Mouse (Mus musculus) heart, embryonic 16.5 days (tissue): ENCODE results near the gene Cachd1. TPM values are rescaled to one million over a fixed set of nuclear protein-coding genes. Genes with fewer than 3 reads are reported as not detected.

Experiments used
- ATAC-seq: fragments of 200-750 bp; cut with Nextera tagmentation; replicated peaks from 2 replicates; pipeline ENCODE4 v1.8.0; 2017; ENCODE audit warnings: moderate number of reproducible peaks; ENCODE audit not compliant: insufficient read depth, low FRiP score; ENCODE audit errors: extremely low read depth
- H3K27ac ChIP-seq: fragments of 300-500 bp; sonication (generic); 2 replicates; pipeline ENCODE4 v1.5.1; 2014; ENCODE audit warnings: mild to moderate bottlenecking, low read length, control low read depth, moderate library complexity
- H3K27me3 ChIP-seq: fragments of 300-500 bp; sonication (generic); 2 replicates; pipeline ENCODE4 v1.6.1; 2014; ENCODE audit warnings: low read length, mixed read lengths; ENCODE audit not compliant: control insufficient read depth, insufficient read depth
- H3K36me3 ChIP-seq: fragments of 300-500 bp; sonication (generic); 2 replicates; pipeline ENCODE4 v1.6.1; 2014; ENCODE audit not compliant: control insufficient read depth, insufficient read depth
- H3K4me1 ChIP-seq: fragments of 300-500 bp; sonication (generic); 2 replicates; pipeline ENCODE4 v1.6.1; 2014; ENCODE audit warnings: low read length, mixed read lengths; ENCODE audit not compliant: control insufficient read depth, insufficient read depth
- H3K4me2 ChIP-seq: fragments of 300-500 bp; sonication (generic); 2 replicates; pipeline ENCODE4 v1.6.1; 2014; ENCODE audit warnings: low read depth, mild to moderate bottlenecking, control low read depth, low read length
- H3K4me3 ChIP-seq: fragments of 300-500 bp; sonication (generic); 2 replicates; pipeline ENCODE4 v1.5.1; 2014; ENCODE audit warnings: mild to moderate bottlenecking, control low read depth, low read length
- H3K9ac ChIP-seq: fragments of 300-500 bp; sonication (generic); 2 replicates; pipeline ENCODE4 v1.6.1; 2014; ENCODE audit warnings: low read length, control low read depth
- H3K9me3 ChIP-seq: fragments of 300-500 bp; sonication (generic); replicated peaks from 2 replicates; pipeline ENCODE4 v1.6.1; 2016; ENCODE audit warnings: low read length; ENCODE audit not compliant: control insufficient read depth
- WGBS: fragments of 180-500 bp; shearing (Covaris S2); extraction: QIAGEN DNeasy Blood & Tissue Kit; methylation state at CpG from one replicate; pipeline ENCODE4 v1.1.7; 2014; 5-methylcytosine and 5-hydroxymethylcytosine counted together
- polyA plus RNA-seq: library from polyadenylated mRNA; unstranded; fragments of >200 nt; fragmentation: Nextera tagmentation; extraction: Ambion mirVana; gene quantifications from 2 replicates; pipeline ENCODE4 v1.2.1, GENCODE M21; 2015

Cachd1 gene
- polyA plus RNA-seq, 1 experiment from 2014 or later: 4.6 TPM

DNA sequence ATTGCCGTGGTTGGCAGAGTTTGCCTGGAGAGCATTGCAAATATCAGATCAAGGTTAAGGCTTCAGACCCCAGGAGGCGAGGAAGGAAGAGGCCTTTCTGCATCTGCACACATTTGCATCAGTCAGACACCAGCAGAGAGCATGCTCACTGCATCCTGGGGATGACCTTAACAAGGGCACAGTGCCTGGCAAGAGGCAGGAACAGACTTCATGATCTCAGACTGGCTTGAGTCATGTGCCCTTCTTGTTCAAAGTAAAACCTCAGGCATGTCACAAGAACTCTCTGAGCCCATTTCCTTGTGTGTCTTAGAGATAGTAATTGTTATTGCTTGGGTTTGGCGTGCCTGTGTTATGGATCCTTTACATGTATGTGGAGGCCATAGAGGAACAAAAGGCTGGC lies 167.8 kb downstream of the Cachd1 start:
- H3K9ac ChIP-seq: no peak overlapping the region
- H3K27ac ChIP-seq: no peak overlapping the region
- no peak overlapping the region for H3K4me2 ChIP-seq
- H3K9me3 ChIP-seq: no peaks in the 10 kb centered on the region
- H3K36me3 ChIP-seq: 0 out of 2 replicates have a peak, but pooled peaks cover 2% of the 10 kb centered on the region
- no peak overlapping the region for H3K4me3 ChIP-seq
- peaks cover 5% of the 10 kb centered on the region; the same call in 1 of the 2 replicates for H3K4me1 ChIP-seq
- ATAC-seq: no peak
- no peaks in the 10 kb centered on the region for H3K27me3 ChIP-seq
- 61% methylated on average over 3 of the region's 3 CpGs for WGBS

DNA sequence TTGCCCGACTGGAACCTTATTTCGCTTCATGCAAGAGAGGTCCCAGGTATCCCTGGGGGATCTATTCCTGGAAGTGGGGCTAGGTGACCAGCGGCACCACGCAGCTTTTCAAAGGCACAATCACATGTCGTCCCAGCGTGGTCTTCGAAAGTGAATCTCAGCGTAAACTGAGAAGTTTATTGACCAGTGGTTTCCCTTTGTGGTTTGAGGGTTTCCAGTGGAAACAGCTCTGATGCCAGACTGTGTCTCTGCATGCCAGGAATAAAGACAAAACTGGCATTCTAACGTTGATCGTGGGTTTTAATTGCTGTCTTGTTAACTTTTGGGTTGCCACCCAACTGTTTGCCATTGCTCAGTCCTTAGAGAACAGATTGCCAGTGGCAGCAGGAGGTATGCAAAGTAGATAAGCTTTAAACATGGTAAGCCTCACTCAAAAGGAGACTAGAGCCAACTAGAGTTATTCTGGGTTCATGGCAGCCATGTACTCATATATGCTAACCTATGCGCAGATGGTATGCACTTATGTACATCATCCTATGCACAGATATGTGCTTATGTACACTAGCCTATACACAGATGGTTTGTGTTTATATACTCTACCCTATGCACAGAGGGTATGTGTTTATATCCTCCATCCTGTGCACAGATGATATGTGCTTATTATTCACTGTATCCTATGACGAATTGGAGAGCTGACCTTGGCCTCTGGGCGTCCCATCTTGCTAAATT lies 168.9 kb downstream of the Cachd1 start:
- Histone ChIP-seq H3K27ac (no peak overlapping the region), H3K4me3 (no peak overlapping the region), H3K4me1 (peaks cover 5% of the 10 kb centered on the region; the same call in 1 of the 2 replicates), H3K9me3 (no peaks in the 10 kb centered on the region), H3K4me2 (no peak overlapping the region), H3K36me3 (0 out of 2 replicates have a peak, but pooled peaks cover 2% of the 10 kb centered on the region), H3K9ac (no peak overlapping the region), H3K27me3 (no peaks in the 10 kb centered on the region)
- no peak for ATAC-seq
- 81% methylated on average over 13 of the region's 13 CpGs for WGBS

DNA sequence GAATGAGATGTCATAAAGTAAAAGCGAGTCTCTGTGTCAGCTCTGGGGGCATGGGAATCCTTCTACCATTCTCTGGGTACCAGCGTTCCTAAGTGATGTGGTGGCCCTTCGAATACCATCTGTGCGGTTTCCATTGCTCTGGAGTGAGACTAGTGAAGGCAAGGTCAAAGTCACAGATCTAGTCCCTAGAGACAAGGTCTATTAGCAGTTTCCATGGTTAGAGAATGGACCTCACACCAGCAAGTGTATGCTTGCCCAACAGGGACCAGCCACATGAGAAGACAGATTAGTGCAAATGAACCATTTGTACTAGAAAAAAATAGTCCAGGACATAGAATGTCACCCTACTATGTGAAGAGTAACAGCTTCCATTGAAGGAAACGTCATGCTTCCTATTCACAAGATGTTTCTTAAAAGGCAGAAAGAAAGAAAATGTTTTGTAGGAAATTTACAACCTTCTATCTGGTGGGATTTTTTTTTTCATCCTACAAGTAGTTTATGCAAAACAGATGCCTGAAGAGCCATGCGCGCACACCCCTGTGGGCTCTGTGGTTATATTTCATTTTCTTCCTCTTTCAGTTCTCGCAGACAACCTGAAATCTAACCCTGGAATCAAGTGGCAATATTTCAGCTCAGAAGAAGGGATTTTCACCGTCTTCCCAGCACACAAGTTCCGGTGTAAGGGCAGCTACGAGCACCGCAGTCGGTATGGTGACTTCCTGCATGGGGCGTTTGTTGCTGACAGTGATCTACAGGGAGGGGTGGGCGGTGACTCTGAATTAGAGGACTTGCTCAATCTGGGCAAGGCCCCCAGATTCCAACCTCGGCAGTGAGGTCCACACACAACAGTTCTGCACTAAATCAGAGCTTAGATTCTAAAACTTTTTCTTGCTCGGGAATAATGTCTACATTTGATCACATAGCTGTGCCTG lies 172.3 kb downstream of the Cachd1 start:
- no peak overlapping the region for H3K9ac ChIP-seq
- no peaks in the 10 kb centered on the region for H3K27me3 ChIP-seq
- 83% methylated on average over 17 of the region's 17 CpGs for WGBS
- H3K36me3 ChIP-seq: 0 out of 2 replicates have a peak, but pooled peaks cover 2% of the 10 kb centered on the region
- no peaks in the 10 kb centered on the region for H3K9me3 ChIP-seq
- no peak overlapping the region for H3K4me3 ChIP-seq
- peaks cover 5% of the 10 kb centered on the region; the same call in 1 of the 2 replicates for H3K4me1 ChIP-seq
- no peak for ATAC-seq
- H3K4me2 ChIP-seq: no peak overlapping the region
- H3K27ac ChIP-seq: no peak overlapping the region

DNA sequence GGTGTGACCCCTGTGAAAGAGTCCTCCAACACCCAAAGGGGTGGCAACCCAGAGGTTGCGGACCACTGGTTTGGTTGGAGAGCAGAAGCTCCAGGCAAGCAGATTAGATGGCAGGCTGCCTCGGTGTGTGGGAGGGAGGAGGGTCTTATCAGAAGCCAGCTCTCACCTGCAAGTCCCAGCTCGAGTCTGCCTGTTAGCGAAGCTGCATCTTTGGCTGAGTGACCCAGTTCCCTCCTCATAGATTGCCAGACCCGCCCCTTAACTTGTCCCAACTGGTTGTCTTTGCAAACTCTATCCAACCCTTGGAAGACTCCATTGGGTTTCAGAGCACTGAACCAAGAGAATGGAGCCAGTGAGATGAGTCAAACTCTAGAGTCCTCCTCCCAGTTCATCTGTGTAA lies 173.8 kb downstream of the Cachd1 start:
- Histone ChIP-seq H3K27ac (no peak overlapping the region), H3K27me3 (no peaks in the 10 kb centered on the region), H3K4me2 (no peak overlapping the region), H3K9ac (no peak overlapping the region), H3K4me1 (0 out of 2 replicates have a peak, but pooled peaks cover under 1% of the 10 kb centered on the region), H3K4me3 (no peak overlapping the region), H3K36me3 (0 out of 2 replicates have a peak, but pooled peaks cover 2% of the 10 kb centered on the region), H3K9me3 (no peaks in the 10 kb centered on the region)
- ATAC-seq: peak; percentile 32; the same call in 1 of the 2 replicates
- 68% methylated on average over 5 of the region's 5 CpGs for WGBS

DNA sequence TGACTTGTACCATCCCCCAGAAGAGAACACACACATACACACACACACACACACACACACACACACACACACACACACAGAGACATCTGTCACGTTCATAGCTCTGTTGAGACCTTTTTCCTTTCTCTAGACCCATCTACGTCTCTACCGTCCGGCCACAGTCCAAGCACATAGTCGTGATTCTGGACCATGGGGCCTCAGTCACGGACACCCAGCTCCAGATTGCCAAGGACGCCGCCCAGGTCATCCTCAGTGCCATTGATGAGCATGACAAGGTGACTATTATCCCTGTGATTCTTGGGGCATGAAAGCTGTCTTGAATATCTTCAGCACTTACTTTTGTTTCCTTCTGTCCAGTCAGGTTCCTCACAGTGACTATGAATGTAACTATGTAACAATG lies 175.4 kb downstream of the Cachd1 start:
- no peak overlapping the region for H3K4me3 ChIP-seq
- H3K4me1 ChIP-seq: no peaks in the 10 kb centered on the region
- H3K27me3 ChIP-seq: no peaks in the 10 kb centered on the region
- no peaks in the 10 kb centered on the region for H3K9me3 ChIP-seq
- H3K4me2 ChIP-seq: no peak overlapping the region
- 0 out of 2 replicates have a peak, but pooled peaks cover 2% of the 10 kb centered on the region for H3K36me3 ChIP-seq
- no peak overlapping the region for H3K9ac ChIP-seq
- 88% methylated on average over 8 of the region's 8 CpGs for WGBS
- ATAC-seq: no peak
- no peak overlapping the region for H3K27ac ChIP-seq

DNA sequence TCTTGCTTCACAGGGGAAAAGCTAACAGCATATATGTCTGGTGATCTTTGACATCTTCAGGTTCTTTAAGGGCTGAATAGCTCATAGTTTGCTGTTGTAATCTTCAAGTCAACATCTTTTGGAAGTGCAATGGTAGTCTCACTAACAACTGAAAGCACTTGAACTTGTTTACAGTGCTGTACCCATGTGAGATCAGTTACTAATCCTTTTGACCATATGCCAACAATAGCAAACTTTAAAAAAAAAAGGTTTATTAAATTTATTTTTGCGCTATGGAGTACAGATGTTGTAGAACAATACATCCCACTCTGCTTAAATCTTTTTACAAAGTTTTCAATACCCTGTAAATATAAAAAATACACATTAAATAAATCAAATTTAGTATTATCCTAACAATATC lies 186.9 kb downstream of the Cachd1 start:
- H3K9ac ChIP-seq: no peak overlapping the region
- 87% methylated on average over 1 of the region's 1 CpGs for WGBS

DNA sequence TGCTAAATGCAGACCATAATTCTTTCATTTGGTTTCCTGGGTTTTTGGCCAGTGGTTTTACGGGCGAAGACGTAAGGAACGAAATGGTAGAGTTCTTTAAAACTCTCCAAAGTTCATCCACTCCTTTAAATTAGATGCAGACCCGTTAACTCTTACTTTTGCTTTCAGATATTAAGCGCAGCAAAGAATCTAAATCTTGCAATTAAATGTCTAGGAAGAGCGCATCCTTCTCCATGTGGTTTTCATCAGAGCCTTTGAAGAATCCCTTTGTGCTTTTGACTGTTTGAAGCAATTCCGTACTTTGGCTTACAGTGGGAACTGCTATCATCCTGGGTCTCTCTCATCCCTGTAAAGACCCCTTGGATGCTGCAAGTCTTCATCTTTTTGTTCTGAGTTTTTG lies 187.3 kb downstream of the Cachd1 start:
- Histone ChIP-seq H3K27me3 (no peaks in the 10 kb centered on the region), H3K36me3 (peaks cover 24% of the 10 kb centered on the region), H3K4me3 (no peak overlapping the region), H3K4me2 (no peak overlapping the region), H3K9me3 (no peaks in the 10 kb centered on the region), H3K27ac (no peak overlapping the region), H3K9ac (no peak overlapping the region), H3K4me1 (peaks cover 7% of the 10 kb centered on the region)
- ATAC-seq: no peak
- WGBS: 95% methylated on average over 8 of the region's 8 CpGs

More for the DNA sequence above, 186.9 kb downstream of the Cachd1 start:
- Histone ChIP-seq H3K27ac (no peak overlapping the region), H3K36me3 (peaks cover 24% of the 10 kb centered on the region), H3K4me2 (no peak overlapping the region), H3K4me3 (no peak overlapping the region), H3K4me1 (peaks cover 7% of the 10 kb centered on the region), H3K27me3 (no peaks in the 10 kb centered on the region), H3K9me3 (no peaks in the 10 kb centered on the region)
- ATAC-seq: no peak

DNA sequence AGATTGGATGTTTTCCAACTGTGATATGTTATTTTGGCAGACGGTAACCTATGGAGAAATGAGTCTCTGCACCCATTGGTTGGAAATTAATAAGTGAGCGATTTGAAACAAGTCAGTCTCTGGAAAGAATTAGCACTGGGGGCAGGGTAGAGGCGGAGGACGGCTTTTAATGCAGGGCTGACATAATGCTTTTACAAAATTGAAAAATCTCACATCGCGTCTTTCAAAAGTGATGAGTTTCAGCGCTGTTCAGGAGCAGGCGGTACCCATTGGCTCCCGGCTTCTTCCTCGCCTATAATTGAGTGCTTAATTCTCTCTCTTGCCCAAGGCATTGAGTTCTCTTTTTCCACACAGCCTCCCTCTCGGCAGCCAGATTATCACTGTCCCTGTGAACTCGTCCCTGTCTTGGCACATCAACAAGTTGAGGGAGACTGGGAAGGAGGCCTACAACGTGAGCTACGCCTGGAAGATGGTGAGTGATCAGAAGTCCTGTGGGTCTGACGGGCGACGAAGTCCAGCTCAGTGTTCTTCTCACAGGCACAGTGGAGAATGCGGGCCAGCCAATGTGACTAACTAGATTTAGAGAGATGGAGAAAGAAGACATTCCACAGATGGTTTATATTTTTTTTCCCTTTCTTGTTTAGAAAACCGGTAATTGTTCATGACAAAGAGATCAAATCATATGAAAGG lies 191.4 kb downstream of the Cachd1 start:
- Histone ChIP-seq H3K27ac (no peak overlapping the region), H3K4me2 (no peak overlapping the region), H3K9me3 (no peaks in the 10 kb centered on the region), H3K27me3 (no peaks in the 10 kb centered on the region), H3K9ac (no peak overlapping the region), H3K36me3 (peaks cover 17% of the 10 kb centered on the region), H3K4me3 (no peak overlapping the region), H3K4me1 (peaks cover 7% of the 10 kb centered on the region)
- ATAC-seq: no peak
- 65% methylated on average over 19 of the region's 19 CpGs for WGBS
